Mouse (Mus musculus) central nervous system, embryonic 14 days (tissue): Measurements from ENCODE around the gene Zc3h12d. TPM values are rescaled to one million over a fixed set of nuclear protein-coding genes. Genes with fewer than 3 reads are reported as not detected.

Experiments
- polyA plus RNA-seq: library from polyadenylated mRNA; depleted of rRNA; stranded (reverse); fragments of >200 nt; gene quantifications from 2 replicates; pipeline ENCODE4 v1.2.3, GENCODE M21; 2012; rRNA removed

The Zc3h12d gene
- polyA plus RNA-seq: 0.22 and 0.23 TPM in 2 replicates

DNA sequence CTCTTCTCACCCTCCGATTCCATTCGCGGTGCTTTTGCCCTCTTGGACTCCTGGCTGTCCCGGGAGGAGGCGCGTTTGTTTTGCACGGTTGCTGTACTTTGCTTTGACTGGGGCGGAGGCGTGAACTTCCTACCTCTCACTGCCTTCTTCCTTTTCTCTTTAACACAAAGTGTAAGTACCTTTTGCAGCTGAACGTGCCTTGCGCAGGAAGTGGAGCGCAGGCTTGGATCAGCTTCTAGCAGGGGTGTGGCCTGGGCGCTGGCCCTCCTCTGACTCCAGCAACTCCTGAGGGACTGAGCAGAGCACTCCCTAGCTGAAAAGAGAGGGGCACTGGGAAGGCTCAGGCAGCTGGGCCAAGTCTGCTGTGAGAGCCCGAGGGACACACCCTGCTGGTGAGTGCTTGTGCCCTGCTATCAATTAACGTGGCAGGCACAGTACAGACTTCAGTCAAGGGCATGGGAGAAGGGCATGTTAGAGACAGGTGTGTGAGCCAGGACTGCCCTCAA is at the start of gene Zc3h12d:
Zc3h12d (plus strand) TSS at position 300 of the 506 bp plus-strand sequence.

DNA sequence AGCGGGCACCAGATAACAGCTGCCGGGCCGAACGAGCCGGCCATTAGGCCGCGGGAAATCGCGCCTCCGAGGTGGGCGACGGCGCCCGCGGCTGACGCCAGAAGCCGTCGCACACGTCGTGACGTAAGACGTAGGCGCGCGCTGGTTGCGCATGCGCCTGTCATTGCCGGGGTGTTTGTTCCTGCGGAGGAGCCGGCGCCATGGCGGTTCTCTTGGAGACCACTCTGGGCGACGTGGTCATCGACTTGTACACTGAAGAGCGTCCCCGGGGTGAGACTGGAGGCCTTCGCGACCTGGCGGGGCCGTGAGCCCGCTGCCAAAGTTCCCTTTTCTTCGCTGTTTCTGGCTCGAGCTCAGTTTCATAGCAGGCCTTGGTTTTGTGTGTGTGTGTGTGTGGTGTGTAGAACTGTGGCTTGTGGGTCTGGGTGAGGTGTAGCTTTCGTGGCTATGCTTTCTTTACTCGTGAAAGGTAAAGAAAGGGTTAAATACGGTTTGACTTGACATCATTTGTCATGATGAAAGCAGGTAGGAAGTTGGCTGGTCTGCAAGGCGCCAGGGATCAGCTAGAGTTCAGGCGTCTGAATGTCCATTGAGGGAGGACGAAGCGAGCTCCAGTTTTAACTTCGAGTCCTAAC is 39.4 kb upstream of the Zc3h12d start, which contains the start of the genes Ginm1 and Ppil4:
Ginm1 (minus strand) TSS at position 74 of the 635 bp plus-strand sequence.
Ppil4 (plus strand) TSS at position 141 of the 635 bp plus-strand sequence.

Other genes with a start within 250 kb of the Zc3h12d start
- 38.4 and 44.6 TPM in 2 replicates for gene Lrp11, start 242.7 kb upstream of the Zc3h12d start, polyA plus RNA-seq
- gene Nup43, start 165.0 kb upstream of the Zc3h12d start, polyA plus RNA-seq: 30.0 and 35.6 TPM in 2 replicates
- 85.0 and 88.7 TPM in 2 replicates for gene Pcmt1, start 151.3 kb upstream of the Zc3h12d start, polyA plus RNA-seq
- 24.2 and 24.5 TPM in 2 replicates for gene Lats1, start 151.3 kb upstream of the Zc3h12d start, polyA plus RNA-seq
- 19.8 and 21.0 TPM in 2 replicates for gene Katna1, start 106.5 kb upstream of the Zc3h12d start, polyA plus RNA-seq
- gene Ginm1, start 39.6 kb upstream of the Zc3h12d start, polyA plus RNA-seq: 30.3 and 35.8 TPM in 2 replicates
- gene Ppil4, start 39.6 kb upstream of the Zc3h12d start, polyA plus RNA-seq: 25.7 and 27.4 TPM in 2 replicates
- 50.6 and 57.2 TPM in 2 replicates for gene Tab2, start 123.8 kb downstream of the Zc3h12d start, polyA plus RNA-seq